Mouse (Mus musculus) heart, embryonic 11.5 days (tissue): ENCODE measurements around the gene Smyd4. TPM values are rescaled to one million over a fixed set of nuclear protein-coding genes. Genes with fewer than 3 reads are reported as not detected.

Experiments
- ATAC-seq: fragments of 200-750 bp; cut with Nextera tagmentation; replicated peaks from 2 replicates; pipeline ENCODE4 v1.8.0; 2017; ENCODE audit warnings: moderate library complexity; ENCODE audit not compliant: insufficient number of reproducible peaks, low FRiP score, low TSS enrichment
- H3K27ac ChIP-seq: fragments of 300-500 bp; sonication (generic); 2 replicates; pipeline ENCODE4 v1.5.1; 2014; ENCODE audit warnings: mild to moderate bottlenecking, low read depth, low read length
- H3K27me3 ChIP-seq: fragments of 300-500 bp; sonication (generic); 2 replicates; pipeline ENCODE4 v1.6.1; 2014; ENCODE audit warnings: mild to moderate bottlenecking, low read length, mixed read lengths; ENCODE audit not compliant: control insufficient read depth, insufficient read depth
- H3K36me3 ChIP-seq: fragments of 300-500 bp; sonication (generic); 2 replicates; pipeline ENCODE4 v1.6.1; 2014; ENCODE audit warnings: mild to moderate bottlenecking, low read length, moderate library complexity, mixed read lengths; ENCODE audit not compliant: control insufficient read depth, insufficient read depth
- H3K4me1 ChIP-seq: fragments of 300-500 bp; sonication (generic); 2 replicates; pipeline ENCODE4 v1.6.1; 2014; ENCODE audit warnings: low read length; ENCODE audit not compliant: control insufficient read depth, insufficient read depth
- H3K4me2 ChIP-seq: fragments of 300-500 bp; sonication (generic); 2 replicates; pipeline ENCODE4 v1.6.1; 2014; ENCODE audit warnings: mild to moderate bottlenecking, moderate library complexity
- H3K4me3 ChIP-seq: fragments of 300-500 bp; sonication (generic); 2 replicates; pipeline ENCODE4 v1.5.1; 2014; ENCODE audit warnings: low read depth, low read length
- H3K9ac ChIP-seq: fragments of 300-500 bp; sonication (generic); 2 replicates; pipeline ENCODE4 v1.6.1; 2014; ENCODE audit warnings: mild to moderate bottlenecking, low read depth, low read length, moderate library complexity
- H3K9me3 ChIP-seq: fragments of 300-500 bp; sonication (generic); replicated peaks from 2 replicates; pipeline ENCODE4 v1.6.1; 2016; ENCODE audit warnings: low read length; ENCODE audit not compliant: control insufficient read depth
- WGBS: fragments of 180-500 bp; shearing (Covaris S2); extraction: QIAGEN DNeasy Blood & Tissue Kit; methylation state at CpG from one replicate; pipeline ENCODE4 v1.1.7; 2014; ENCODE audit not compliant: insufficient replicate concordance; 5-methylcytosine and 5-hydroxymethylcytosine counted together
- polyA plus RNA-seq: library from polyadenylated mRNA; unstranded; fragments of >200 nt; fragmentation: Nextera tagmentation; extraction: Ambion mirVana; gene quantifications from 2 replicates; pipeline ENCODE4 v1.2.1, GENCODE M21; 2014

Gene Smyd4
- polyA plus RNA-seq, 1 experiment from 2014 or later = 12.3 TPM

- Histone ChIP-seq H3K4me3 (no peak overlapping the region), H3K27ac (no peak overlapping the region), H3K27me3 (no peaks in the 10 kb centered on the region), H3K9me3 (peaks cover 2% of the 10 kb centered on the region; the same call in 1 of the 2 replicates), H3K4me2 (no peak overlapping the region), H3K4me1 (no peaks in the 10 kb centered on the region), H3K36me3 (no peaks in the 10 kb centered on the region), H3K9ac (no peak overlapping the region)
- ATAC-seq = no peak
- WGBS = 73% methylated on average over 9 of the region's 9 CpGs
Measured at GRCm38 (mm10) chr11:75429019-75429705, 80.9 kb downstream of the Smyd4 start.

DNA sequence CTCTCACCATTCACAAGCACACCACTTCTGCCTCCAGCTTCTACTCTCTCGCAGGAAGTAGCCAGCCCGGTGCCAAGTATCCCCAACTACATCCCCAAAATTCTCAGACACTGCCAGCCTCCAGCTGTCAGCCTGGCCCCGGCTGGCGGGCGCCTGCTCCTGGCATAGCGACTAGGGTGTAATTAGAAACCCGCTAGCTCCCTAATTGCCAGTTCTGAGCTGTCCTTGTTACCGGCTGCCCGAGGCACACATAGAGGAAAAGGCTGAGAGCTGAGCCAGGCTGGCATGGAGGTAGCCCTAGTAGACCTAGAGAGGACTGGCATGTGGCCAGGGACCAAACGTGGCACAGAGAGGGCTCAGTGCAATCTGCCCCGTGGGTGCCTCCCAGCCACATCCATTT lies 83.1 kb downstream of the Smyd4 start:
- Histone ChIP-seq H3K4me1 (no peaks in the 10 kb centered on the region), H3K4me3 (no peak overlapping the region), H3K4me2 (no peak overlapping the region), H3K9ac (no peak overlapping the region), H3K36me3 (no peaks in the 10 kb centered on the region), H3K27me3 (no peaks in the 10 kb centered on the region), H3K27ac (no peak overlapping the region), H3K9me3 (peaks cover 4% of the 10 kb centered on the region; the same call in 1 of the 2 replicates)
- 79% methylated on average over 11 of the region's 11 CpGs for WGBS
- no peak for ATAC-seq

GRCm38 (mm10) chr11:75434138-75434537 lies 85.9 kb downstream of the Smyd4 start:
- Histone ChIP-seq H3K36me3 (no peaks in the 10 kb centered on the region), H3K4me2 (no peak overlapping the region), H3K4me3 (no peak overlapping the region), H3K9ac (no peak overlapping the region), H3K4me1 (peaks cover 4% of the 10 kb centered on the region; the same call in 1 of the 2 replicates), H3K27me3 (no peaks in the 10 kb centered on the region), H3K27ac (no peak overlapping the region), H3K9me3 (peaks cover 4% of the 10 kb centered on the region; the same call in 1 of the 2 replicates)
- 84% methylated on average over 5 of the region's 5 CpGs for WGBS
- ATAC-seq = no peak

DNA sequence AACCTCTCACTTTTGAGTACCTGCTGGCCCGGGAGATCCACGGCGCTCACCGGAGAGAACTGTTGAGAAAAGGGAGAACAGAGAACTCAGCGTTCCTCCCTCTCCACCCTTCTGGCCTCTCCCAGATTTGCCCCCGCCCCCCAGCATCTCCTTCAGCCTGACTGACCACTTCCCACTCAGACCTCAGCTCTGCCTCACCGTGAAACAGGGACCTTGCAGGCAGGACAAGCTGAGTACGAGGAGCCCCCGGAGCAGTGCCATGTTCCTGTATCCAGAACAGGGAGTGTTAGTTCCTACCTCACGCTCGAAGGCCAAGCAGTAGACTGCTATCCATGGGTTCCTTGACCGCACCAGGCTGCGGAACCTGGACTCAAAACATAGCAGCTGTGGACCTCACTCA lies 90.0 kb downstream of the Smyd4 start:
- Histone ChIP-seq H3K4me1 (peaks cover 4% of the 10 kb centered on the region; the same call in 1 of the 2 replicates), H3K36me3 (no peaks in the 10 kb centered on the region), H3K4me2 (no peak overlapping the region), H3K9me3 (peaks cover 4% of the 10 kb centered on the region; the same call in 1 of the 2 replicates), H3K27ac (no peak overlapping the region), H3K9ac (no peak overlapping the region), H3K4me3 (no peak overlapping the region), H3K27me3 (no peaks in the 10 kb centered on the region)
- 76% methylated on average over 13 of the region's 13 CpGs for WGBS
- ATAC-seq = no peak

GRCm38 (mm10) chr11:75438804-75439203 lies 90.6 kb downstream of the Smyd4 start:
- no peak overlapping the region for H3K27ac ChIP-seq
- no peak overlapping the region for H3K9ac ChIP-seq
- no peaks in the 10 kb centered on the region for H3K27me3 ChIP-seq
- no peak overlapping the region for H3K4me2 ChIP-seq
- no peak overlapping the region for H3K4me3 ChIP-seq
- H3K4me1 ChIP-seq = peaks cover 4% of the 10 kb centered on the region
- WGBS = 82% methylated on average over 3 of the region's 3 CpGs
- H3K9me3 ChIP-seq = peaks cover 4% of the 10 kb centered on the region; the same call in 1 of the 2 replicates
- no peak for ATAC-seq
- 0 out of 2 replicates have a peak, but pooled peaks cover 1% of the 10 kb centered on the region for H3K36me3 ChIP-seq

DNA sequence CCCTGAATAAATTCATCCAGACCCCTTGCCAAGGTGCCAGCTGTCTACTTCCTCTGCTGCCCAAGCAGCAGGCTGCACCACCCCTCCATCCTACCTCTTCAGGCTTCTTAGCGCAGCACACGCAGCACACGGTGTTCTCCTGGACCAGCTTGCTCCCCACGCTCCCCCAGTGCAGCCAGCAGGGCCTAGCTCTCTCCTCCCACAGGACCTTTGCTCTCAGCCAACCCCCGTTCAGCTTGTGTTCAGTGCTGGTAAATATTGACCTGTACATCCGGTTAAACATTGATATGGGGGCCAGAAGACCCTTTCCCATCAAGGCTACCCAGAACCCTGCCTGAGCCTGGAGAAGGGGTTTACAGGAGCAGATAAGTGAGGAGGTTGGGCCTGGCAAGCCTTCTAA lies 91.1 kb downstream of the Smyd4 start, which contains the start of gene Serpinf2:
Gene Serpinf2 (minus strand): TSS at position 229 of the 400 bp plus-strand sequence.
- Histone ChIP-seq H3K9ac (no peak within 1 kb of the TSS), H3K4me3 (no peak within 1 kb of the TSS), H3K27ac (no peak within 1 kb of the TSS), H3K36me3 (0 out of 2 replicates have a peak, but pooled peaks cover 2% of the 10 kb centered on the region), H3K9me3 (peaks cover under 1% of the 10 kb centered on the region; the same call in 1 of the 2 replicates), H3K4me1 (peaks cover 6% of the 10 kb centered on the region), H3K27me3 (no peaks in the 10 kb centered on the region), H3K4me2 (no peak within 1 kb of the TSS)
- ATAC-seq = no peak
- 79% methylated on average over 6 of the region's 6 CpGs for WGBS

- Histone ChIP-seq H3K4me2 (no peak overlapping the region), H3K27me3 (no peaks in the 10 kb centered on the region), H3K27ac (no peak overlapping the region), H3K9me3 (no peaks in the 10 kb centered on the region), H3K4me3 (no peak overlapping the region), H3K36me3 (0 out of 2 replicates have a peak, but pooled peaks cover 2% of the 10 kb centered on the region), H3K4me1 (peaks cover 6% of the 10 kb centered on the region), H3K9ac (no peak overlapping the region)
- 53% methylated on average over 3 of the region's 3 CpGs for WGBS
- no peak for ATAC-seq
Measured at GRCm38 (mm10) chr11:75439951-75440350, 91.7 kb downstream of the Smyd4 start.

GRCm38 (mm10) chr11:75441034-75441433 lies 92.8 kb downstream of the Smyd4 start:
- Histone ChIP-seq H3K36me3 (0 out of 2 replicates have a peak, but pooled peaks cover 2% of the 10 kb centered on the region), H3K4me3 (no peak overlapping the region), H3K4me1 (peaks cover 6% of the 10 kb centered on the region), H3K4me2 (no peak overlapping the region), H3K9ac (no peak overlapping the region), H3K9me3 (no peaks in the 10 kb centered on the region), H3K27ac (no peak overlapping the region), H3K27me3 (no peaks in the 10 kb centered on the region)
- WGBS = 82% methylated on average over 7 of the region's 7 CpGs
- no peak for ATAC-seq
